In genomic region chr3:101238695-101239094, GRCm38 (mm10) we compare ENCODE assay signal across 29 mouse cellular contexts. TPM values are rescaled to one million over a fixed set of nuclear protein-coding genes. Genes with fewer than 3 reads are reported as not detected.
DNase-seq lines count a peak whose midpoint lies in the region; ATAC-seq and TF ChIP-seq lines count a peak whose summit lies in the region.
"Had no signal": no experiment of that assay in that cellular context is flagged by ENCODE, and none has a peak within 500 bp of the region (broad histone marks: within the 10 kb centered on the region; RNA-seq: fewer than 3 reads in every experiment).

No protein-coding gene starts in this region.

- no peak for TF ChIP-seq RAD21 in CH12.LX (IDR thresholded peaks at IDR 0.05; ENCODE audit: low read depth, low read length)

- peaks cover 18% of the 10 kb centered on the region for H3K9me3 ChIP-seq in CH12.LX (replicated peaks; ENCODE audit: low read length)
- H3K9me3 ChIP-seq: embryonic facial prominence, embryonic 15.5 days; forebrain, embryonic 15.5 days; hindbrain, embryonic 15.5 days; limb, embryonic 15.5 days; lung, embryonic 15.5 days; neural tube, embryonic 13.5 days had no signal

- no peak overlapping the region for H3K27ac ChIP-seq in CH12.LX (ENCODE audit: insufficient read depth, low read depth)
- H3K27ac ChIP-seq: embryonic facial prominence, embryonic 15.5 days; forebrain, embryonic 15.5 days; hindbrain, embryonic 15.5 days; limb, embryonic 15.5 days; liver, embryonic 14.5 days; lung, embryonic 15.5 days; neural tube, embryonic 13.5 days had no signal

- TF ChIP-seq POLR2A in CH12.LX (IDR thresholded peaks at IDR 0.05; ENCODE audit: low read depth, low read length), result no peak

- ATAC-seq in erythroid progenitor cell, adult 5-6 weeks (replicated peaks; ENCODE audit: low FRiP score, poor library complexity, severe bottlenecking), result no peak
- ATAC-seq: forebrain, embryonic 15.5 days; intestine, embryonic 16.5 days had no signal

- H3K4me3 ChIP-seq in CH12.LX (replicated peaks in 1 of 3; ENCODE audit: low read depth in 2 of 3, low read length in 2 of 3, poor library complexity in 1 of 3), result no peak overlapping the region
- H3K4me3 ChIP-seq: embryonic facial prominence, embryonic 15.5 days; forebrain, embryonic 15.5 days; hindbrain, embryonic 15.5 days; limb, embryonic 15.5 days; lung, embryonic 15.5 days; megakaryocyte, embryonic 14.5 days; neural tube, embryonic 13.5 days had no signal

- no peaks in the 10 kb centered on the region for H3K27me3 ChIP-seq in CH12.LX (replicated peaks)
- H3K27me3 ChIP-seq: embryonic facial prominence, embryonic 15.5 days; forebrain, embryonic 15.5 days; hindbrain, embryonic 15.5 days; limb, embryonic 15.5 days; lung, embryonic 15.5 days; neural tube, embryonic 13.5 days had no signal

- H3K4me1 ChIP-seq in CH12.LX (ENCODE audit: control insufficient read depth in 1 of 2, insufficient read depth in 2 of 2), result peaks cover 0 to 13% of the 10 kb centered on the region in 2 experiments; a peak in 2 of 4 replicates
- H3K4me1 ChIP-seq: embryonic facial prominence, embryonic 15.5 days; megakaryocyte, embryonic 14.5 days had no signal

- no peak overlapping the region for H3K4me2 ChIP-seq in CH12.LX (ENCODE audit: insufficient read depth, low read depth, poor library complexity, severe bottlenecking)
- H3K4me2 ChIP-seq: embryonic facial prominence, embryonic 15.5 days; forebrain, embryonic 15.5 days; hindbrain, embryonic 15.5 days; limb, embryonic 15.5 days; lung, embryonic 15.5 days; neural tube, embryonic 13.5 days had no signal

- peak; percentile 10 for DNase-seq in lung, postnatal 10 days
- DNase-seq in lung, postnatal 4 days, result no peak
- DNase-seq in CD4-positive helper T cell, adult 2 months (ENCODE audit: low read depth, low spot score), result peak; percentile 68
- DNase-seq in CH12.LX (ENCODE audit: extremely low read depth), result peak; percentile 46
- DNase-seq in thymus, postnatal 25 days, result peak; percentile 31
- no peak for DNase-seq in gastrocnemius, postnatal 10 days
- DNase-seq: adrenal gland, postnatal 36 days; cerebellum, adult 9-10 months; heart, adult 18-20 months; kidney, adult 9 months; kidney, postnatal 14 days; left cerebral cortex, postnatal 4 days; midbrain, embryonic 14.5 days; right cerebral cortex, postnatal 4 days had no signal

- peak; percentile 55 for TF ChIP-seq EP300 in CH12.LX (IDR thresholded peaks at IDR 0.05; ENCODE audit: low read length)

- in situ Hi-C loops in CH12.LX (cut with MboI; ENCODE audit: low pct_ligation_motif_present, low pct_unique_long_range_greater_than_20kb, low sequenced_read_pairs), result no loop called here

- H3K79me2 ChIP-seq in CH12.LX (replicated peaks; ENCODE audit: control insufficient read depth, extremely low read depth, insufficient read depth, poor library complexity, severe bottlenecking), result no peaks in the 10 kb centered on the region

- H3K9ac ChIP-seq in CH12.LX (ENCODE audit: insufficient read depth, low read depth), result no peak overlapping the region
- H3K9ac ChIP-seq: embryonic facial prominence, embryonic 15.5 days; forebrain, embryonic 15.5 days; hindbrain, embryonic 15.5 days; limb, embryonic 15.5 days; liver, embryonic 14.5 days; lung, embryonic 15.5 days; neural tube, embryonic 13.5 days had no signal

- dilution Hi-C loops in CH12.LX (cut with MboI; ENCODE audit: extremely low pct_ligation_motif_present, extremely low pct_unique_long_range_greater_than_20kb, low sequenced_read_pairs), result no loop called here

- H3K36me3 ChIP-seq in CH12.LX (replicated peaks in 1 of 2; ENCODE audit: control insufficient read depth in 1 of 2, insufficient read depth in 1 of 2, low read length in 1 of 2), result no peaks in the 10 kb centered on the region
- H3K36me3 ChIP-seq: embryonic facial prominence, embryonic 15.5 days; forebrain, embryonic 15.5 days; hindbrain, embryonic 15.5 days; limb, embryonic 15.5 days; lung, embryonic 15.5 days; neural tube, embryonic 13.5 days had no signal

- TF ChIP-seq CTCF in CH12.LX (conservative IDR thresholded peaks at IDR 0.05 in 1 of 2, IDR thresholded peaks at IDR 0.05 in 1 of 2; ENCODE audit: low read depth in 2 of 2, low read length in 2 of 2), result no peak

TF ChIP-seq in CH12.LX, 34 proteins besides CTCF, POLR2A, EP300 and RAD21:
- TF ChIP-seq JUN (IDR thresholded peaks at IDR 0.05; ENCODE audit: insufficient read depth, low read depth, low read length), result peak; percentile 52; the same call in 1 of the 2 replicates
- TF ChIP-seq MAX (IDR thresholded peaks at IDR 0.05; ENCODE audit: low read length), result no peak
- TF ChIP-seq GABPA (IDR thresholded peaks at IDR 0.05; ENCODE audit: insufficient replicate concordance, low read depth, low read length), result no peak
- no peak for TF ChIP-seq SIN3A (IDR thresholded peaks at IDR 0.05; ENCODE audit: low read length)
- TF ChIP-seq BHLHE40 (IDR thresholded peaks at IDR 0.05; ENCODE audit: low read depth, low read length), result peak; percentile 71
- no peak for TF ChIP-seq MEF2A (IDR thresholded peaks at IDR 0.05; ENCODE audit: borderline replicate concordance, low read depth, low read length)
- no peak for TF ChIP-seq ZC3H11A (IDR thresholded peaks at IDR 0.05; ENCODE audit: low read depth, low read length)
- no peak for TF ChIP-seq KAT2A (IDR thresholded peaks at IDR 0.05; ENCODE audit: insufficient replicate concordance, low read length)
- TF ChIP-seq TBP (conservative IDR thresholded peaks at IDR 0.05; ENCODE audit: low read depth, low read length), result no peak
- no peak for TF ChIP-seq MYC (IDR thresholded peaks at IDR 0.05; ENCODE audit: low read depth, low read length)
- TF ChIP-seq JUND (conservative IDR thresholded peaks at IDR 0.05; ENCODE audit: low read depth, low read length), result peak; percentile 56; the same call in 1 of the 2 replicates
- TF ChIP-seq HCFC1 (IDR thresholded peaks at IDR 0.05; ENCODE audit: low read depth, low read length), result no peak
- no peak for TF ChIP-seq ZMIZ1 (IDR thresholded peaks at IDR 0.05; ENCODE audit: low read depth, low read length)
- TF ChIP-seq MAFK (IDR thresholded peaks at IDR 0.05; ENCODE audit: insufficient replicate concordance, low read length), result no peak
- peak; percentile 47 for TF ChIP-seq USF1 (IDR thresholded peaks at IDR 0.05; ENCODE audit: low read depth, low read length)
- no peak for TF ChIP-seq UBTF (IDR thresholded peaks at IDR 0.05; ENCODE audit: low read depth, low read length)
- no peak for TF ChIP-seq ZKSCAN1 (IDR thresholded peaks at IDR 0.05; ENCODE audit: borderline replicate concordance, low read depth, low read length)
- TF ChIP-seq NRF1 (IDR thresholded peaks at IDR 0.05; ENCODE audit: low read depth, low read length), result no peak
- TF ChIP-seq IRF4 (IDR thresholded peaks at IDR 0.05; ENCODE audit: low read depth, low read length), result no peak
- no peak for TF ChIP-seq TCF12 (IDR thresholded peaks at IDR 0.05; ENCODE audit: low read depth, low read length)
- peak; percentile 68 for TF ChIP-seq ETS1 (conservative IDR thresholded peaks at IDR 0.05; ENCODE audit: low read depth, low read length)
- peak; percentile 20 for TF ChIP-seq USF2 (conservative IDR thresholded peaks at IDR 0.05; ENCODE audit: low read depth, low read length)
- no peak for TF ChIP-seq MXI1 (IDR thresholded peaks at IDR 0.05; ENCODE audit: low read depth, low read length)
- no peak for TF ChIP-seq E2F4 (IDR thresholded peaks at IDR 0.05; ENCODE audit: insufficient replicate concordance, low read depth, low read length)
- no peak for TF ChIP-seq NELFE (IDR thresholded peaks at IDR 0.05; ENCODE audit: low read depth, low read length)
- no peak for TF ChIP-seq SMC3 (IDR thresholded peaks at IDR 0.05; ENCODE audit: low read depth, low read length)

RNA-seq across cellular contexts. Expression of gene Cd2, which starts 49.0 kb away (rescaled TPM):
- total RNA-seq in CH12.LX (2012; rRNA removed) (18.0 TPM in 2 replicates), CH12.LX (2014; rRNA removed) (9.5 and 12.6 TPM in 2 replicates)
- 33.1 and 35.0 TPM in 2 replicates for polyA plus RNA-seq in CH12.LX (2012; ENCODE audit: insufficient read length, low read depth)
- 8.6 and 17.6 TPM in 2 replicates for total RNA-seq in erythroid progenitor cell, adult 5-6 weeks (2015; ENCODE audit: low replicate concordance)
- 22.8 and 28.4 TPM in 2 replicates for total RNA-seq in erythroid progenitor cell, adult 5-6 weeks (2017; ENCODE audit: low replicate concordance)
- total RNA-seq in gastrocnemius, postnatal 10 days (2021), result under 1 TPM in 1 of 2 experiments, not detected in 1; 0.23 TPM
- total RNA-seq: gastrocnemius, adult 8-10 months; layer of hippocampus, adult 18-20 months; layer of hippocampus, postnatal 14 days had no signal
- polyA plus RNA-seq: C2C12; heart, embryonic 14.5 days; hindbrain, embryonic 15.5 days; limb, embryonic 15.5 days; liver, embryonic 14.5 days; midbrain, embryonic 14.5 days had no signal

Comparison
In these comparisons a context has a peak if more than half of its experiments do, and no peak if none do; other contexts are left out.
1. DNase-seq: peak in lung, postnatal 10 days (single experiment), CD4-positive helper T cell, adult 2 months (single experiment), CH12.LX (single experiment) and thymus, postnatal 25 days (single experiment); none in lung, postnatal 4 days (0 of 2) and gastrocnemius, postnatal 10 days (single experiment).
2. RNA of gene Cd2, which starts 49.0 kb away (total RNA-seq): 8.6 to 28.4 TPM in erythroid progenitor cell, adult 5-6 weeks and 9.5 to 18.0 TPM in CH12.LX; 0.23 TPM in gastrocnemius, postnatal 10 days; every median in the first group is over 4 times any median in the second.